Comparison of ENCODE assay signal across 8 mouse cellular contexts in genomic region chr6:134700451-134701210, GRCm38 (mm10).
DNase-seq lines count a peak whose midpoint lies in the region; ATAC-seq and TF ChIP-seq lines count a peak whose summit lies in the region.

No protein-coding gene starts in this region.

- H3K4me2 ChIP-seq in forebrain, embryonic 14.5 days (ENCODE audit: low read length): no peak overlapping the region
- no peak overlapping the region for H3K4me2 ChIP-seq in forebrain, embryonic 11.5 days (ENCODE audit: low read depth, low read length, severe bottlenecking)

- 45% methylated on average over 8 of the region's 8 CpGs for WGBS in forebrain, embryonic 14.5 days
- WGBS in forebrain, embryonic 11.5 days: 63% methylated on average over 8 of the region's 8 CpGs

- no peaks in the 10 kb centered on the region for H3K36me3 ChIP-seq in forebrain, embryonic 14.5 days (ENCODE audit: control insufficient read depth, insufficient read depth, low read length)
- H3K36me3 ChIP-seq in forebrain, embryonic 11.5 days (ENCODE audit: control insufficient read depth, insufficient read depth, low read length): no peaks in the 10 kb centered on the region

- peaks cover 3% of the 10 kb centered on the region; the same call in 1 of the 2 replicates for H3K4me1 ChIP-seq in forebrain, embryonic 14.5 days (ENCODE audit: control insufficient read depth, insufficient read depth, low read length)
- H3K4me1 ChIP-seq in forebrain, embryonic 11.5 days (replicated peaks; ENCODE audit: control insufficient read depth, insufficient read depth, low read length): no peaks in the 10 kb centered on the region; the same call in 1 of the 2 replicates

- no peak overlapping the region for H3K27ac ChIP-seq in forebrain, embryonic 14.5 days (ENCODE audit: low read depth, low read length)
- H3K27ac ChIP-seq in forebrain, embryonic 11.5 days (ENCODE audit: low read depth, low read length): no peak overlapping the region; the same call in 1 of the 2 replicates
- no peak overlapping the region for H3K27ac ChIP-seq in left cerebral cortex, adult 2 months

- peak; percentile 34; the same call in 1 of the 2 replicates for ATAC-seq in forebrain, embryonic 14.5 days
- ATAC-seq in forebrain, embryonic 11.5 days (replicated peaks; ENCODE audit: low FRiP score): no peak
- no peak for ATAC-seq in cerebellum, adult (ENCODE audit: insufficient number of reproducible peaks, low FRiP score, low TSS enrichment)

- peak; percentile 39 for DNase-seq in forebrain, embryonic 14.5 days (ENCODE audit: low spot score)
- DNase-seq in forebrain, embryonic 11.5 days (ENCODE audit: low spot score): no peak
- DNase-seq in CD8-positive naive resting alpha-beta T cell, adult 2 months (ENCODE audit: low read depth in 2 of 2, low spot score in 2 of 2): peak; percentile 25 to 50
- DNase-seq in gonadal fat pad, adult 2 months (ENCODE audit: low read depth): peak; percentile 84
- peak; percentile 26 for DNase-seq in liver
- DNase-seq in natural killer cell, adult 2 months (ENCODE audit: low spot score in 2 of 2): peak; percentile 62 to 77
- no peak for DNase-seq in left cerebral cortex, adult 2 months (ENCODE audit: extremely low spot score in 1 of 2, low spot score in 2 of 2)

- H3K27me3 ChIP-seq in forebrain, embryonic 14.5 days (replicated peaks; ENCODE audit: control insufficient read depth, insufficient read depth, low read length): no peaks in the 10 kb centered on the region
- no peaks in the 10 kb centered on the region for H3K27me3 ChIP-seq in forebrain, embryonic 11.5 days (ENCODE audit: control insufficient read depth, insufficient read depth, low read length)

- no peak overlapping the region for H3K4me3 ChIP-seq in forebrain, embryonic 14.5 days (ENCODE audit: low read depth, low read length)
- H3K4me3 ChIP-seq in forebrain, embryonic 11.5 days (ENCODE audit: low read depth, low read length): no peak overlapping the region
- no peak overlapping the region for H3K4me3 ChIP-seq in left cerebral cortex, adult 2 months

- TF ChIP-seq CTCF in left cerebral cortex, adult 2 months (IDR thresholded peaks at IDR 0.05): no peak

- no peaks in the 10 kb centered on the region for H3K9me3 ChIP-seq in forebrain, embryonic 14.5 days (replicated peaks; ENCODE audit: control insufficient read depth, low read length)
- no peaks in the 10 kb centered on the region for H3K9me3 ChIP-seq in forebrain, embryonic 11.5 days (ENCODE audit: control insufficient read depth, low read length)

- intact Hi-C loops in left cerebral cortex, adult 2 months (cut with DNase I): no loop called here

- H3K9ac ChIP-seq in forebrain, embryonic 14.5 days (ENCODE audit: low read length): no peak overlapping the region
- H3K9ac ChIP-seq in forebrain, embryonic 11.5 days (ENCODE audit: low read length): no peak overlapping the region

Comparison
In these comparisons a context has a peak if more than half of its experiments do, and no peak if none do; other contexts are left out.
1. DNase-seq: peak in forebrain, embryonic 14.5 days (single experiment), CD8-positive naive resting alpha-beta T cell, adult 2 months (2 of 2), gonadal fat pad, adult 2 months (single experiment), liver (single experiment) and natural killer cell, adult 2 months (2 of 2); none in forebrain, embryonic 11.5 days (single experiment) and left cerebral cortex, adult 2 months (0 of 2).